Mouse (Mus musculus): ENCODE data around the gene Lcn6. TPM values are rescaled to one million over a fixed set of nuclear protein-coding genes. Genes with fewer than 3 reads are reported as not detected.
"Not testable (repeated sequence)": the region's sequence is repeated elsewhere in the genome, so short reads cannot be mapped to it uniquely, and the experiment has no call there.

The Lcn6 gene
- polyA plus RNA-seq, 1 experiment from 2014 or later = not detected

DNA sequence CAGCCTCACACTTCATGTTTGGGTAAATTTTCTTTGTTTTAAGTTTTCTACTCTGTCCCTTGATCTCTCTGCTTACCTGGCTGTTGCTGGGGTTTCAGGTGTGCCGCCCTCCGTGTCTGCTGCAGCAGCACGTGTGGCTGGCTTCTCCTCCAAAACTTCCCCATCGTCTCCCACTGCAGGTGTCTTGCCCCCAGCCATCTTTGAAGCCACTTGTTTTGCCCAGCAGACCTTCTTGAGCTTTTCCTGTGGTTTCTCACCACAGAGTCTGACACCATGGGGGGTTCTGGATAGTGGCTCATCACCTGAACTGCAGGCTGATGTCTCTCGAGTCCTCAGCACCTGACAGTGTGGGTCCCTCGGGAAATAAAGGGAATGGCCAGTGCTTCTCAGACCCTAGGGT is 3.0 kb downstream of the Lcn6 start:
- Histone ChIP-seq H3K27me3 (ENCODE audit: control insufficient read depth, insufficient read depth, low read length) (no peaks in the 10 kb centered on the region), H3K9me3 (ENCODE audit: control insufficient read depth, low read length) (no peaks in the 10 kb centered on the region), H3K4me1 (ENCODE audit: control insufficient read depth in 2 of 2, insufficient read depth in 2 of 2, low read length in 2 of 2) (no peaks in the 10 kb centered on the region), H3K9ac (ENCODE audit: low read length) (no peak overlapping the region), H3K4me2 (ENCODE audit: low read length) (no peak overlapping the region), H3K36me3 (ENCODE audit: control insufficient read depth, insufficient read depth, low read length) (no peaks in the 10 kb centered on the region), H3K27ac (replicated peaks in 1 of 2; ENCODE audit: control insufficient read depth in 1 of 2, insufficient read depth in 1 of 2, low read depth in 2 of 2, low read length in 2 of 2) (no peak overlapping the region), H3K4me3 (ENCODE audit: control insufficient read depth in 1 of 2, insufficient read depth in 1 of 2, low read depth in 1 of 2, low read length in 2 of 2) (no peak overlapping the region)
- 72% methylated on average over 6 of the region's 6 CpGs for WGBS
- no peak for ATAC-seq (ENCODE audit: insufficient number of reproducible peaks, insufficient read depth, low FRiP score, low read depth)

DNA sequence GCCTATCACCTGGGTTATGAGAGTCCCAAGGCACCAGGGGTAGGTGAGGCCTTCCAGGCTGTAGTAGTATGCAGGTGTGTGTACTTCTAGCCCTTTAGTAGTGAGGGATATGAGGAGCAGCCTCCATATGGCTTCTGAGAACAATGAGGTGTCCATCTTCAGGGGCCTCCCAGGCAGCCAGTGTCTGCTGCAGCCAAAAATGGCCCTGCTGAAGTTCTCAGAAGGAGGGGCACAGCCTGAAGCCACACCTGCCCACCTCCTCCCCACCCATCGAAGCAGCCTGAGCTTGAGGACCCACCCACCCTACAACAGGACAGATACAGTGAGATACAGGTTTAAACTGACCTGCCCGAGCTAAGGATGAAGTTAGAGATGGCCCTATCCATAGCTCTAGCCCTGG is 5.8 kb downstream of the Lcn6 start, which contains the start of gene Lcn10:
TSS of gene Lcn10 (plus strand) at position 301 of the 400 bp plus-strand sequence.
- H3K4me3 ChIP-seq (ENCODE audit: control insufficient read depth in 1 of 2, insufficient read depth in 1 of 2, low read depth in 1 of 2, low read length in 2 of 2) = no peak within 1 kb of the TSS
- no peak within 1 kb of the TSS for H3K4me2 ChIP-seq (ENCODE audit: low read length)
- H3K36me3 ChIP-seq (ENCODE audit: control insufficient read depth, insufficient read depth, low read length) = no peaks in the 10 kb centered on the region
- H3K4me1 ChIP-seq (ENCODE audit: control insufficient read depth in 2 of 2, insufficient read depth in 2 of 2, low read length in 2 of 2) = no peaks in the 10 kb centered on the region
- ATAC-seq (ENCODE audit: insufficient number of reproducible peaks, insufficient read depth, low FRiP score, low read depth) = no peak
- H3K9ac ChIP-seq (ENCODE audit: low read length) = no peak within 1 kb of the TSS
- H3K9me3 ChIP-seq (ENCODE audit: control insufficient read depth, low read length) = no peaks in the 10 kb centered on the region
- no peak within 1 kb of the TSS for H3K27ac ChIP-seq (replicated peaks in 1 of 2; ENCODE audit: control insufficient read depth in 1 of 2, insufficient read depth in 1 of 2, low read depth in 2 of 2, low read length in 2 of 2)
- 70% methylated on average over 2 of the region's 2 CpGs for WGBS
- no peaks in the 10 kb centered on the region for H3K27me3 ChIP-seq (ENCODE audit: control insufficient read depth, insufficient read depth, low read length)

DNA sequence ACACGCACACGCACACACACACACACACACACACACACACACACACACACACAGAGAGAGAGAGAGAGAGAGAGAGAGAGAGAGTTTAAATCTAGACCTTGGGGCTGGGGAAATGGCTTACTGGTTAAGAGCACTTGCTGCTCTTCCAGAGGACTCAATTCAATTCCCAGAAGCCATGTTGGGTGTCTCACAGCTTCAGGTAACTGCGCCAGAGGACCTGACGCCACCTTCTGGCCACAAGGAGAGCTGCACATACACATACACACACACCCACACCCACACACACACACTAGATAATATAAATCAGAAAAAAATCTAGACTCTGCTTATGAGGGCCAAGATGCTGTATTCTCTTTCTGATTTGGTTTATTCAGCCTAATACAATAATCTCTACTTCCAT is 10.4 kb downstream of the Lcn6 start:
- WGBS = 56% methylated on average over 4 of the region's 4 CpGs

DNA sequence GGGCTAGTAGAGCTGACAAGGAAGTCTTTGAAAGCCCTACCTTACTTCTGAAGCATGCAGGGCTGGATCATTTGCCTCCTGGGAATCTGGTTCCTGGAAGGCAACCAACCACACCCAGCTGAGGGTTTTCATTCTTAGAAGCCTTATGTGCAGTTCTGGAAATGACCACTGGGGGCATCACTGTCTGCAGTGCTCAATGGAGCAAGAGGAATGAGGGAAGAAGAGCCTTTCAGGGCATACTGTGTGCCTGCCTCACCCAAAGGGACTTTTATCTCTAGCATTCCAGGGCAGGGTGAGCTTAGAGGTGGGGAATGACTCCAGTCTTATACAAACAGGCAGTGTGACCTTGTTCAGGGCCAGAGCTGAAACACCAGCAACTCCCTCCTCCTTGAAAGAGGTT is 18.0 kb downstream of the Lcn6 start:
- Histone ChIP-seq H3K27me3 (ENCODE audit: control insufficient read depth, insufficient read depth, low read length) (no peaks in the 10 kb centered on the region), H3K4me2 (ENCODE audit: low read length) (no peak overlapping the region), H3K36me3 (ENCODE audit: control insufficient read depth, insufficient read depth, low read length) (no peaks in the 10 kb centered on the region), H3K4me1 (ENCODE audit: control insufficient read depth in 2 of 2, insufficient read depth in 2 of 2, low read length in 2 of 2) (no peaks in the 10 kb centered on the region), H3K4me3 (ENCODE audit: control insufficient read depth in 1 of 2, insufficient read depth in 1 of 2, low read depth in 1 of 2, low read length in 2 of 2) (no peak overlapping the region), H3K9me3 (ENCODE audit: control insufficient read depth, low read length) (no peaks in the 10 kb centered on the region), H3K9ac (ENCODE audit: low read length) (no peak overlapping the region), H3K27ac (replicated peaks in 1 of 2; ENCODE audit: control insufficient read depth in 1 of 2, insufficient read depth in 1 of 2, low read depth in 2 of 2, low read length in 2 of 2) (no peak overlapping the region)
- ATAC-seq (ENCODE audit: insufficient number of reproducible peaks, insufficient read depth, low FRiP score, low read depth) = no peak

More for the DNA sequence above, 10.4 kb downstream of the Lcn6 start:
- Histone ChIP-seq H3K4me3 (ENCODE audit: control insufficient read depth in 1 of 2, insufficient read depth in 1 of 2, low read depth in 1 of 2, low read length in 2 of 2) (no peak overlapping the region), H3K9me3 (ENCODE audit: control insufficient read depth, low read length) (no peaks in the 10 kb centered on the region), H3K9ac (ENCODE audit: low read length) (no peak overlapping the region), H3K27ac (replicated peaks in 1 of 2; ENCODE audit: control insufficient read depth in 1 of 2, insufficient read depth in 1 of 2, low read depth in 2 of 2, low read length in 2 of 2) (no peak overlapping the region), H3K27me3 (ENCODE audit: control insufficient read depth, insufficient read depth, low read length) (no peaks in the 10 kb centered on the region), H3K36me3 (ENCODE audit: control insufficient read depth, insufficient read depth, low read length) (no peaks in the 10 kb centered on the region), H3K4me2 (ENCODE audit: low read length) (no peak overlapping the region), H3K4me1 (ENCODE audit: control insufficient read depth in 2 of 2, insufficient read depth in 2 of 2, low read length in 2 of 2) (no peaks in the 10 kb centered on the region)
- no peak for ATAC-seq (ENCODE audit: insufficient number of reproducible peaks, insufficient read depth, low FRiP score, low read depth)

DNA sequence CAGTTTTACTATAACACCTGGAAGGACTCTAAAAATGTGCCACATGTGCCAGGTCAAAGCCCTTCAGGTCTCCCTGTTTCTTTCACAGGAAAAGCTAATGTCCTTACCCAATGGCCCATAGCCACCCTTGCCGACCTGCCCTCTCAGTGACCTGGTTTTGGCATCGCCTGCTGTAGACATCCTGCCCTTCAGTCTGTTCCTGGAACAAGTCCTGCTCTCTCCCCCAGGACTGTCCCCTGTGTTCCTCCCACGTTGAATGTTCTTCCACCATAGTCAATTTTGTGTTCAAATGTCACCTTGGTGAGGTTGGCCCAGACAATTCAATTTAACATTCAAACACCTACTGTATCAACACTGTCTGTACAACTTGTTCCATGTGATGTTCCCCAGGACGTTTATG is 20.4 kb downstream of the Lcn6 start:
- Histone ChIP-seq H3K4me2 (ENCODE audit: low read length) (no peak overlapping the region), H3K27ac (replicated peaks in 1 of 2; ENCODE audit: control insufficient read depth in 1 of 2, insufficient read depth in 1 of 2, low read depth in 2 of 2, low read length in 2 of 2) (no peak overlapping the region), H3K27me3 (ENCODE audit: control insufficient read depth, insufficient read depth, low read length) (no peaks in the 10 kb centered on the region), H3K9me3 (ENCODE audit: control insufficient read depth, low read length) (no peaks in the 10 kb centered on the region), H3K4me3 (ENCODE audit: control insufficient read depth in 1 of 2, insufficient read depth in 1 of 2, low read depth in 1 of 2, low read length in 2 of 2) (no peak overlapping the region), H3K9ac (ENCODE audit: low read length) (no peak overlapping the region), H3K36me3 (ENCODE audit: control insufficient read depth, insufficient read depth, low read length) (no peaks in the 10 kb centered on the region), H3K4me1 (ENCODE audit: control insufficient read depth in 2 of 2, insufficient read depth in 2 of 2, low read length in 2 of 2) (no peaks in the 10 kb centered on the region)
- ATAC-seq (ENCODE audit: insufficient number of reproducible peaks, insufficient read depth, low FRiP score, low read depth) = no peak
- 55% methylated on average over 4 of the region's 4 CpGs for WGBS

DNA sequence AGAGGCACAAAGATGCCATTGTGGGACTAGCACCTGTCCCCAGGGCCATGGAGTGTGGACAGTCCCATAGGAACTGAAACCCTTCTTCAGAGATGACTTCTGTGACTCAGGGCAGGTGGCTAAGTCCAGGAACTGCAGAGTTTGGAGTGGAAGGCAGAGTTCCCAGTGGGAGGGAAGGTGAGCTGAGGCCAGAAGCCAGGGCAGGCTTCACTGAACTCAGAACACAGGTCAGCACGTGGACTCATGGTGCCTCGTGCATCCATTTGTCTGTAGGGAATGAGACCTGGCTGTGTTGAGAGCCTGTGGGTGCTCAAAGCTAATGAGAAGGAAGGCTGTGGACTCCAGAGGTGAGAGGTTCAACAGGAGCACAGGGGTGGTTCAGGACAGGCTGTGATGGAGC is 22.1 kb downstream of the Lcn6 start:
- no peaks in the 10 kb centered on the region for H3K36me3 ChIP-seq (ENCODE audit: control insufficient read depth, insufficient read depth, low read length)
- WGBS = 84% methylated on average over 2 of the region's 2 CpGs

DNA sequence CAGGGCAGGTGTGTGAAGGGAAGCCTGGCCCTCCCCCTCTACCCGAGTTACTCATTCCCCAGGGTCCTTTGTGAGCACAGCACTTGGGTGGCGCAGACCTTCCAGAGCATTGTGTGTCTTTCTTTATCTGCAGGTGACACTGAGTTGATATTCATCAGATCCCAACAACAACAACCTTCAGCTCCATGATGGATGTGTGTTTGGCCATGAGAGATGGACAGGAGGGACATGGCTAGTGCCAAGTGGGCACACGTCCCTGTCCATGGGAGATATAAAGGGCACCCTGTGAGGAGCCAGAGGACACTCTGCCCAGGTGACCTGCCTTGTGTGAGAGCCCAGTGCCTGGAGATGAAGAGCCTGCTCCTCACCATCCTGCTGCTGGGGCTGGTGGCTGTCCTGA is 23.2 kb downstream of the Lcn6 start, which contains the start of gene Obp2a:
TSS of gene Obp2a (plus strand) at position 301 of the 400 bp plus-strand sequence.
- H3K36me3 ChIP-seq (ENCODE audit: control insufficient read depth, insufficient read depth, low read length); H3K4me1 ChIP-seq (ENCODE audit: control insufficient read depth in 2 of 2, insufficient read depth in 2 of 2, low read length in 2 of 2); H3K27ac ChIP-seq (replicated peaks in 1 of 2; ENCODE audit: control insufficient read depth in 1 of 2, insufficient read depth in 1 of 2, low read depth in 2 of 2, low read length in 2 of 2); ATAC-seq (ENCODE audit: insufficient number of reproducible peaks, insufficient read depth, low FRiP score, low read depth); H3K4me2 ChIP-seq (ENCODE audit: low read length); H3K9ac ChIP-seq (ENCODE audit: low read length); H3K27me3 ChIP-seq (ENCODE audit: control insufficient read depth, insufficient read depth, low read length); H3K4me3 ChIP-seq (ENCODE audit: control insufficient read depth in 1 of 2, insufficient read depth in 1 of 2, low read depth in 1 of 2, low read length in 2 of 2); H3K9me3 ChIP-seq (ENCODE audit: control insufficient read depth, low read length): not testable (repeated sequence)
- WGBS = 75% methylated on average over 3 of the region's 3 CpGs

More for the DNA sequence above, 22.1 kb downstream of the Lcn6 start:
- Histone ChIP-seq H3K9me3 (ENCODE audit: control insufficient read depth, low read length) (no peaks in the 10 kb centered on the region), H3K4me2 (ENCODE audit: low read length) (no peak overlapping the region), H3K4me1 (ENCODE audit: control insufficient read depth in 2 of 2, insufficient read depth in 2 of 2, low read length in 2 of 2) (no peaks in the 10 kb centered on the region; a peak in 1 of 4 replicates), H3K9ac (ENCODE audit: low read length) (no peak overlapping the region), H3K4me3 (ENCODE audit: control insufficient read depth in 1 of 2, insufficient read depth in 1 of 2, low read depth in 1 of 2, low read length in 2 of 2) (no peak overlapping the region), H3K27ac (replicated peaks in 1 of 2; ENCODE audit: control insufficient read depth in 1 of 2, insufficient read depth in 1 of 2, low read depth in 2 of 2, low read length in 2 of 2) (no peak overlapping the region), H3K27me3 (ENCODE audit: control insufficient read depth, insufficient read depth, low read length) (no peaks in the 10 kb centered on the region)
- no peak for ATAC-seq (ENCODE audit: insufficient number of reproducible peaks, insufficient read depth, low FRiP score, low read depth)

DNA sequence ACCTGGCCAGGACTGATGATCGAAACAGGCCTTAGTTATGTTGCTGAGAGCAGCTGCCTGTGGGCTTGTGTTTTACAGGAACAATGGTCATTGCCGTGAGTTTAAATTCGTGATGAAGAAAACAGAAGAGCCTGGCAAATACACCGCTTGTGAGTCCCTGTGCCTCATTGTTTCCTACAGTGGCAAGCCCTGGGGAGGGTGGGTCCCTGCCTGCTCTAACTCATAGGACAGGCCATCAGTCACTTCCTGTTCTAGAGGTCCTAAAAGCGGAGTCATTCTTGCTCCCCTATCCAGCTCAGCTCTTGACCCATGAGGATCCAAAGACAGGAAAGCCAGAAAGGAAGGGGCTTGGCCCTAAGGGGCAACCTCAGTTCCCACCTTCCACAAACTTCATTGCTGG is 24.4 kb downstream of the Lcn6 start:
- H3K4me3 ChIP-seq (ENCODE audit: control insufficient read depth in 1 of 2, insufficient read depth in 1 of 2, low read depth in 1 of 2, low read length in 2 of 2) = no peak overlapping the region
- no peak overlapping the region for H3K4me2 ChIP-seq (ENCODE audit: low read length)
- H3K36me3 ChIP-seq (ENCODE audit: control insufficient read depth, insufficient read depth, low read length) = no peaks in the 10 kb centered on the region
- no peaks in the 10 kb centered on the region; a peak in 1 of 4 replicates for H3K4me1 ChIP-seq (ENCODE audit: control insufficient read depth in 2 of 2, insufficient read depth in 2 of 2, low read length in 2 of 2)
- H3K9me3 ChIP-seq (ENCODE audit: control insufficient read depth, low read length) = no peaks in the 10 kb centered on the region
- H3K27ac ChIP-seq (replicated peaks in 1 of 2; ENCODE audit: control insufficient read depth in 1 of 2, insufficient read depth in 1 of 2, low read depth in 2 of 2, low read length in 2 of 2) = no peak overlapping the region
- 66% methylated on average over 5 of the region's 5 CpGs for WGBS
- no peak for ATAC-seq (ENCODE audit: insufficient number of reproducible peaks, insufficient read depth, low FRiP score, low read depth)
- no peaks in the 10 kb centered on the region for H3K27me3 ChIP-seq (ENCODE audit: control insufficient read depth, insufficient read depth, low read length)
- no peak overlapping the region for H3K9ac ChIP-seq (ENCODE audit: low read length)

Measured in heart, embryonic 14.5 days (tissue).